Mouse (Mus musculus) cerebellum, adult 9-10 months (tissue): ENCODE measurements around the gene Ank2.
A peak's percentile ranks its signal among the peaks of the same experiment; 100 is the strongest.

Source experiments
- DNase-seq: peaks from one replicate; pipeline ENCODE4 v3.0.0; 2022

Ank2 gene

GRCm38 (mm10) chr3:127161085-127161837, 337.9 kb downstream of the Ank2 start:
- DNase-seq = peak; percentile 60

GRCm38 (mm10) chr3:127157706-127158105, 341.4 kb downstream of the Ank2 start:
- DNase-seq = peak; percentile 59

- peak; percentile 50 for DNase-seq
Measured at GRCm38 (mm10) chr3:127156080-127156479, 343.1 kb downstream of the Ank2 start.

- DNase-seq = no peak
Measured at GRCm38 (mm10) chr3:127153861-127154260, 345.3 kb downstream of the Ank2 start.

- no peak for DNase-seq
Measured at GRCm38 (mm10) chr3:127153443-127153842, 345.7 kb downstream of the Ank2 start.

GRCm38 (mm10) chr3:127148648-127149047, 350.5 kb downstream of the Ank2 start:
- DNase-seq = no peak

- DNase-seq = no peak
Measured at GRCm38 (mm10) chr3:127140590-127140989, 358.6 kb downstream of the Ank2 start.

GRCm38 (mm10) chr3:127139638-127140037, 359.5 kb downstream of the Ank2 start:
- no peak for DNase-seq

GRCm38 (mm10) chr3:127137508-127137907, 361.6 kb downstream of the Ank2 start:
- no peak for DNase-seq

GRCm38 (mm10) chr3:127134062-127134461, 365.1 kb downstream of the Ank2 start:
- DNase-seq = no peak

GRCm38 (mm10) chr3:127131048-127131447, 368.1 kb downstream of the Ank2 start:
- DNase-seq = no peak

GRCm38 (mm10) chr3:127130167-127130770, 368.9 kb downstream of the Ank2 start:
- no peak for DNase-seq

GRCm38 (mm10) chr3:127129750-127130149, 369.4 kb downstream of the Ank2 start:
- no peak for DNase-seq

- no peak for DNase-seq
Measured at GRCm38 (mm10) chr3:127127611-127128010, 371.5 kb downstream of the Ank2 start.

GRCm38 (mm10) chr3:127126220-127126619, 372.9 kb downstream of the Ank2 start:
- DNase-seq = no peak

- DNase-seq = no peak
Measured at GRCm38 (mm10) chr3:127124375-127124993, 374.7 kb downstream of the Ank2 start.

- DNase-seq = no peak
Measured at GRCm38 (mm10) chr3:127123376-127123775, 375.8 kb downstream of the Ank2 start.

GRCm38 (mm10) chr3:127118777-127119176, 380.4 kb downstream of the Ank2 start:
- no peak for DNase-seq

- DNase-seq = peak; percentile 82
Measured at GRCm38 (mm10) chr3:127116226-127116625, 382.9 kb downstream of the Ank2 start.

GRCm38 (mm10) chr3:127113238-127113637, 385.9 kb downstream of the Ank2 start:
- no peak for DNase-seq

GRCm38 (mm10) chr3:127109413-127109812, 389.7 kb downstream of the Ank2 start:
- DNase-seq = peak; percentile 64

GRCm38 (mm10) chr3:127108481-127108880, 390.7 kb downstream of the Ank2 start:
- DNase-seq = peak; percentile 63

- DNase-seq = peak; percentile 82
Measured at GRCm38 (mm10) chr3:127107281-127107680, 391.9 kb downstream of the Ank2 start.

- DNase-seq = no peak
Measured at GRCm38 (mm10) chr3:127101326-127101725, 397.8 kb downstream of the Ank2 start.
